ENCODE assay signal across 18 mouse cellular contexts in genomic region chr14:60642131-60642530, GRCm38 (mm10). TPM values are rescaled to one million over a fixed set of nuclear protein-coding genes. Genes with fewer than 3 reads are reported as not detected.
A peak's percentile ranks its signal among the peaks of the same experiment; 100 is the strongest.
DNase-seq lines count a peak whose midpoint lies in the region; ATAC-seq and TF ChIP-seq lines count a peak whose summit lies in the region.
"Had no signal": no experiment of that assay in that cellular context is flagged by ENCODE, and none has a peak within 500 bp of the region (broad histone marks: within the 10 kb centered on the region; RNA-seq: fewer than 3 reads in every experiment).

No protein-coding gene starts in this region.

- no peak for TF ChIP-seq POLR2A in kidney, adult 2 months (IDR thresholded peaks at IDR 0.05; ENCODE audit: low read depth, low read length)
- no peak for TF ChIP-seq POLR2A in CH12.LX (IDR thresholded peaks at IDR 0.05; ENCODE audit: low read depth, low read length)

- intact Hi-C loops in left cerebral cortex, adult 2 months (cut with DNase I) = no loop called here

- WGBS in kidney, adult 2 months = 35% methylated on average over 1 of the region's 1 CpGs
- WGBS in kidney, embryonic 15.5 days = 29% methylated on average over 1 of the region's 1 CpGs
- 56% methylated on average over 1 of the region's 1 CpGs for WGBS in forebrain, embryonic 15.5 days
- WGBS in midbrain, embryonic 14.5 days = 79% methylated on average over 1 of the region's 1 CpGs

- 0 out of 2 replicates have a peak, but pooled peaks have one; percentile 20 for TF ChIP-seq EP300 in CH12.LX (IDR thresholded peaks at IDR 0.05; ENCODE audit: low read length)

- ATAC-seq in kidney, embryonic 15.5 days (replicated peaks; ENCODE audit: low FRiP score) = no peak
- no peak for ATAC-seq in forebrain, embryonic 15.5 days (replicated peaks)
- ATAC-seq in midbrain, embryonic 14.5 days (ENCODE audit: low FRiP score, low TSS enrichment) = no peak
- ATAC-seq: inflammation-experienced regulatory T-cells, adult 6 months had no signal

- H3K9ac ChIP-seq in kidney, embryonic 15.5 days = no peak overlapping the region
- no peak overlapping the region for H3K9ac ChIP-seq in CH12.LX (ENCODE audit: insufficient read depth, low read depth)
- H3K9ac ChIP-seq in forebrain, embryonic 15.5 days (replicated peaks) = no peak overlapping the region
- H3K9ac ChIP-seq in midbrain, embryonic 14.5 days (replicated peaks; ENCODE audit: low read length) = no peak overlapping the region
- H3K9ac ChIP-seq: embryonic facial prominence, embryonic 15.5 days; stomach, embryonic 15.5 days had no signal

- H3K79me2 ChIP-seq in CH12.LX (replicated peaks; ENCODE audit: control insufficient read depth, extremely low read depth, insufficient read depth, poor library complexity, severe bottlenecking) = no peaks in the 10 kb centered on the region

- peaks cover 36% of the 10 kb centered on the region for H3K4me1 ChIP-seq in kidney, adult 2 months (ENCODE audit: control insufficient read depth, insufficient read depth, low read length)
- peaks cover 64% of the 10 kb centered on the region for H3K4me1 ChIP-seq in kidney, embryonic 15.5 days
- H3K4me1 ChIP-seq in CH12.LX (ENCODE audit: control insufficient read depth in 1 of 2, insufficient read depth in 2 of 2) = peaks cover 0 to 56% of the 10 kb centered on the region in 2 experiments; a peak in 2 of 4 replicates
- H3K4me1 ChIP-seq in forebrain, embryonic 15.5 days = peaks cover 78% of the 10 kb centered on the region
- peaks cover 37% of the 10 kb centered on the region for H3K4me1 ChIP-seq in midbrain, embryonic 14.5 days (ENCODE audit: control insufficient read depth, insufficient read depth, low read length)
- H3K4me1 ChIP-seq: stomach, embryonic 15.5 days had no signal

- no peak overlapping the region for H3K4me3 ChIP-seq in kidney, adult 2 months (ENCODE audit: insufficient read depth, low read depth, low read length)
- no peak overlapping the region for H3K4me3 ChIP-seq in kidney, embryonic 15.5 days (replicated peaks)
- H3K4me3 ChIP-seq in CH12.LX (replicated peaks in 1 of 3; ENCODE audit: low read depth in 2 of 3, low read length in 2 of 3, poor library complexity in 1 of 3) = no peak overlapping the region
- no peak overlapping the region for H3K4me3 ChIP-seq in forebrain, embryonic 15.5 days
- no peak overlapping the region for H3K4me3 ChIP-seq in midbrain, embryonic 14.5 days (replicated peaks; ENCODE audit: low read depth, low read length)
- H3K4me3 ChIP-seq in left cerebral cortex, adult 2 months = no peak overlapping the region
- H3K4me3 ChIP-seq: embryonic facial prominence, embryonic 15.5 days; heart, embryonic 10.5 days; limb, embryonic 10.5 days; stomach, embryonic 15.5 days had no signal

- no peaks in the 10 kb centered on the region for H3K27me3 ChIP-seq in kidney, adult 2 months (replicated peaks; ENCODE audit: control insufficient read depth, insufficient read depth, low read length)
- peaks cover 7% of the 10 kb centered on the region; the same call in 1 of the 2 replicates for H3K27me3 ChIP-seq in kidney, embryonic 15.5 days
- no peaks in the 10 kb centered on the region for H3K27me3 ChIP-seq in CH12.LX (replicated peaks)
- no peaks in the 10 kb centered on the region for H3K27me3 ChIP-seq in forebrain, embryonic 15.5 days
- H3K27me3 ChIP-seq in midbrain, embryonic 14.5 days (ENCODE audit: control insufficient read depth, insufficient read depth, low read length) = no peaks in the 10 kb centered on the region
- H3K27me3 ChIP-seq: embryonic facial prominence, embryonic 15.5 days; stomach, embryonic 15.5 days had no signal

- in situ Hi-C loops in CH12.LX (cut with MboI; ENCODE audit: low pct_ligation_motif_present, low pct_unique_long_range_greater_than_20kb, low sequenced_read_pairs) = no loop called here

- H3K27ac ChIP-seq in kidney, adult 2 months (ENCODE audit: insufficient read depth, low read depth, low read length) = peak overlapping the region; percentile 36
- no peak overlapping the region for H3K27ac ChIP-seq in kidney, embryonic 15.5 days
- no peak overlapping the region for H3K27ac ChIP-seq in CH12.LX (ENCODE audit: insufficient read depth, low read depth)
- H3K27ac ChIP-seq in forebrain, embryonic 15.5 days (replicated peaks) = peak overlapping the region; percentile 67
- peak overlapping the region; percentile 76; the same call in 1 of the 2 replicates for H3K27ac ChIP-seq in midbrain, embryonic 14.5 days (replicated peaks; ENCODE audit: low read depth, low read length)
- no peak overlapping the region for H3K27ac ChIP-seq in left cerebral cortex, adult 2 months
- H3K27ac ChIP-seq: embryonic facial prominence, embryonic 15.5 days; heart, embryonic 10.5 days; limb, embryonic 10.5 days; stomach, embryonic 15.5 days had no signal

- dilution Hi-C loops in CH12.LX (cut with MboI; ENCODE audit: extremely low pct_ligation_motif_present, extremely low pct_unique_long_range_greater_than_20kb, low sequenced_read_pairs) = no loop called here

- no peaks in the 10 kb centered on the region for H3K36me3 ChIP-seq in kidney, adult 2 months (ENCODE audit: control insufficient read depth, insufficient read depth, low read length)
- H3K36me3 ChIP-seq in kidney, embryonic 15.5 days = peaks cover 8% of the 10 kb centered on the region; the same call in 1 of the 2 replicates
- H3K36me3 ChIP-seq in CH12.LX (replicated peaks in 1 of 2; ENCODE audit: control insufficient read depth in 1 of 2, insufficient read depth in 1 of 2, low read length in 1 of 2) = no peaks in the 10 kb centered on the region
- no peaks in the 10 kb centered on the region for H3K36me3 ChIP-seq in forebrain, embryonic 15.5 days
- H3K36me3 ChIP-seq in midbrain, embryonic 14.5 days (ENCODE audit: control insufficient read depth, insufficient read depth, low read length) = no peaks in the 10 kb centered on the region
- H3K36me3 ChIP-seq: embryonic facial prominence, embryonic 15.5 days; heart, embryonic 10.5 days; limb, embryonic 10.5 days; stomach, embryonic 15.5 days had no signal

- H3K4me2 ChIP-seq in kidney, embryonic 15.5 days = no peak overlapping the region
- H3K4me2 ChIP-seq in CH12.LX (ENCODE audit: insufficient read depth, low read depth, poor library complexity, severe bottlenecking) = no peak overlapping the region
- 0 out of 2 replicates have a peak overlapping the region, but pooled peaks have one; percentile 2 for H3K4me2 ChIP-seq in forebrain, embryonic 15.5 days (replicated peaks)
- H3K4me2 ChIP-seq in midbrain, embryonic 14.5 days (ENCODE audit: low read length) = peak overlapping the region; percentile 9; the same call in 1 of the 2 replicates
- H3K4me2 ChIP-seq: embryonic facial prominence, embryonic 15.5 days; liver, embryonic 11.5 days; stomach, embryonic 15.5 days had no signal

- DNase-seq in kidney, adult 2 months = no peak
- peak; percentile 13 for DNase-seq in CH12.LX (ENCODE audit: extremely low read depth)
- no peak for DNase-seq in midbrain, embryonic 14.5 days
- no peak for DNase-seq in c-Kit-positive CD71-positive TER-119-positive erythroid progenitor cells, embryonic 14.5 days (ENCODE audit: low spot score)
- DNase-seq in left cerebral cortex, adult 2 months (ENCODE audit: extremely low spot score in 1 of 2, low spot score in 2 of 2) = no peak
- DNase-seq in kidney, adult 8-10 months = no peak
- DNase-seq: cerebellum, postnatal 10 days; heart, postnatal 14 days; lung, adult 2 months; lung, postnatal 4 days had no signal

- TF ChIP-seq CTCF in kidney, adult 2 months (conservative IDR thresholded peaks at IDR 0.05; ENCODE audit: insufficient read depth, insufficient read length, low read depth, low read length) = no peak
- TF ChIP-seq CTCF in CH12.LX (conservative IDR thresholded peaks at IDR 0.05 in 1 of 2, IDR thresholded peaks at IDR 0.05 in 1 of 2; ENCODE audit: low read depth in 2 of 2, low read length in 2 of 2) = no peak
- TF ChIP-seq CTCF in left cerebral cortex, adult 2 months (IDR thresholded peaks at IDR 0.05) = no peak

- no peaks in the 10 kb centered on the region for H3K9me3 ChIP-seq in kidney, embryonic 15.5 days (replicated peaks)
- peaks cover 4% of the 10 kb centered on the region for H3K9me3 ChIP-seq in CH12.LX (replicated peaks; ENCODE audit: low read length)
- no peaks in the 10 kb centered on the region for H3K9me3 ChIP-seq in forebrain, embryonic 15.5 days
- H3K9me3 ChIP-seq in midbrain, embryonic 14.5 days (ENCODE audit: control insufficient read depth, low read length) = no peaks in the 10 kb centered on the region
- H3K9me3 ChIP-seq: embryonic facial prominence, embryonic 15.5 days; heart, embryonic 10.5 days; limb, embryonic 10.5 days; stomach, embryonic 15.5 days had no signal

- TF ChIP-seq RAD21 in CH12.LX (IDR thresholded peaks at IDR 0.05; ENCODE audit: low read depth, low read length) = no peak

TF ChIP-seq in CH12.LX, 34 proteins besides CTCF, POLR2A, EP300 and RAD21:
- TF ChIP-seq MXI1 (IDR thresholded peaks at IDR 0.05; ENCODE audit: low read depth, low read length) = no peak
- TF ChIP-seq KAT2A (IDR thresholded peaks at IDR 0.05; ENCODE audit: insufficient replicate concordance, low read length) = no peak
- TF ChIP-seq MYC (IDR thresholded peaks at IDR 0.05; ENCODE audit: low read depth, low read length) = no peak
- TF ChIP-seq BHLHE40 (IDR thresholded peaks at IDR 0.05; ENCODE audit: low read depth, low read length) = peak; percentile 23; the same call in 1 of the 2 replicates
- TF ChIP-seq ZNF384 (IDR thresholded peaks at IDR 0.05; ENCODE audit: low read depth, low read length) = no peak

RNA-seq across cellular contexts. Expression of gene Spata13, which starts 8.3 kb away (rescaled TPM):
- polyA plus RNA-seq in kidney, adult 2 months (2012; rRNA removed) = 24.1 and 27.7 TPM in 2 replicates
- polyA plus RNA-seq in kidney, embryonic 15.5 days (2015; fragmentation: Nextera tagmentation; extraction: Ambion mirVana) = 55.1 and 64.4 TPM in 2 replicates
- total RNA-seq in CH12.LX (2012; rRNA removed) (15.9 and 17.0 TPM in 2 replicates), CH12.LX (2014; rRNA removed) (11.6 and 11.8 TPM in 2 replicates)
- polyA plus RNA-seq in CH12.LX (2012; ENCODE audit: insufficient read length, low read depth) = 12.5 and 13.6 TPM in 2 replicates
- 50.1 and 52.6 TPM in 2 replicates for polyA plus RNA-seq in forebrain, embryonic 15.5 days (2015; fragmentation: Nextera tagmentation; extraction: Ambion mirVana)
- 22.0 and 31.6 TPM in 2 replicates for polyA plus RNA-seq in midbrain, embryonic 14.5 days (2014; fragmentation: Nextera tagmentation; extraction: Ambion mirVana)
- 10 to 100 TPM; 15.4 to 23.7 TPM for total RNA-seq in left cerebral cortex, adult 2 months (2021)

Comparison
In these comparisons a context has a peak if more than half of its experiments do, and no peak if none do; other contexts are left out.
1. H3K27ac ChIP-seq: peak in kidney, adult 2 months (single experiment), forebrain, embryonic 15.5 days (single experiment) and midbrain, embryonic 14.5 days (single experiment); none in kidney, embryonic 15.5 days (single experiment), CH12.LX (single experiment) and left cerebral cortex, adult 2 months (single experiment).
2. H3K4me2 ChIP-seq: peak in forebrain, embryonic 15.5 days (single experiment) and midbrain, embryonic 14.5 days (single experiment); none in kidney, embryonic 15.5 days (single experiment) and CH12.LX (single experiment).